Mouse (Mus musculus) adrenal gland, adult 18-20 months (tissue): ENCODE results near the gene Rbl1. TPM values are rescaled to one million over a fixed set of nuclear protein-coding genes. Genes with fewer than 3 reads are reported as not detected.
A peak's percentile ranks its signal among the peaks of the same experiment; 100 is the strongest.

Experiments
- DNase-seq, 2 experiments: peaks; one replicate each; pipeline ENCODE4 v3.0.0; 2021 to 2022; ENCODE audit warnings: low spot score in 2 of 2
- total RNA-seq, 2 experiments: library from RNA; stranded (reverse); gene quantifications; 1 replicate in 1 of 2; 2 replicates in 1 of 2; pipeline ENCODE4 v1.2.3; 2021

The Rbl1 gene
- total RNA-seq, 2 experiments from 2014 or later, result 2.8 to 3.7 TPM

DNA sequence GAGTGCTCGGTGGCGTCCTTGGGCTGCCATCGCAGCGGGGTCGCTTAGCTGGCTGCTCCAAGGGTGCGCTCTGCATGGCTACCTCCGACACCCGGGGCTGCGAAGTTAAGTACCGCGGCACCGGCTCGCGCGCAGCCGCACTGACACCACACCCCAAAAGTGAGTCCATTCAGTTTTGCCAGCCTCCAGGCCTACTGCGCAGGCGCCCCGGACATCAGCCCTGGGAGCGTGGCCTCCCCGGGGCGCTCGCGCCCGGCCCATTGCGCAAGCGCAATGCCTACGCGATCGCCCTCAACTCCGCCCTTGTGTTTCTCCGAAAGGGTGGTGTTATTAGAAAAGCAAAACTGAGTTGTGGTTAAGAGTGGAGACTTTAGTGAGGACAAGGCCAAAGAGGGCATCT, 69.3 kb downstream of the Rbl1 start, which contains the start of gene Samhd1:
Gene Samhd1 (minus strand): TSS at position 252 of the 400 bp plus-strand sequence.
- peak; percentile 96 to 97 for DNase-seq

DNA sequence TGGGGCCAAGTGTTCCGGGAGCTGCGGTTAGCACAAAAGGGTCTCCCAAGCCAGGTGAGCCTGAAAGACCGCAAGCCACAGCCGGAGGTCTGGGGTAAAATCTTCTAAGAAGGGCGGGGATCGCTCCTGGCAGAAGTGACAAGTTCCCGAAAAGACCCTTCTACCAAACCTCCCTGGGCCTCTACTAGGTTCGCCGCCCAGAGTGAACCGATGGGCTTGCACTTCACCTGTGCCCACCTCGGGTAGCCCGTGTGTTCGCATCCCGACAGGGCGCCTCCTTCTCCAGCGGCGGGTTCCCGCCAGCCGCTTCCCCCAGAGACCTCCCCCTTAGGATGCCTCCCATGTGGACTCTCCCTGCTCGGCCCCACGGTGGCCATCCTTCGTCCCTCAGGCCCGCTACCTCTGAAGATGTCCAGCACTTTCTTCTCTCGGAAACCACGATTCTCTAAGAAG, 69.8 kb downstream of the Rbl1 start:
- DNase-seq, result no peak

DNA sequence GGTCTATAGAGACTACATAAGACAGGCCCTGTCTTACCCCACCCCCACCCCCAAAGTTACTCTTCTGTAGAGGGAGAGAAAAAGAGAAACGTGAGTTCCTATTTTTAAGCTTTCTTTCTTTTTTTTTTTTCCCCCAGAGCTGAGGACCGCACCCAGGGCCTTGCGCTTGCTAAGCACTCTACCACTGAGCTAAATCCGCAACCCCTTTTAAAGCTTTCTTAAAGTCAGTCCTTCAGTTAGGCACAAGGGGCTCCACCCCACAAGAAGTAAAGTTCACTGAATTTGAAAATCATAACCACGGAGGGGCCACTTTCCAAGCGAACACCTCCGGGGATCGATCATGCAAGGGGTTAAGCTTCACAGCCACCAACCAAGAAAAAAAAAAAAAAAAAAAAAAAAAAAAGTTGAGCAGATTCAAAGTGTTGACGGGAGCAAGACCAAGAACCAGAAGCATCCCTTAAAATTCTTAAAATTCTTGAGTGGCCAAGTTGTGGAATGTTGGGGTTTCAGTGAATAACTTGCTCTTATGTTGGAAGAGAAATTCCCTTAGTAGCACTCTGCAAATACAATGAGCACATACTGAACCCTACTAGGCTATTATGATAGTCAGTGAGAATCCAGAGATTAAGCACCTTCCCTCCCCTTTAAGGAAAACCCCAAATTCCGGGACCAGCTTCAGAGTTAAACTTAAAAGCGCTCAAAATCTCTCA, 70.4 kb downstream of the Rbl1 start:
- DNase-seq, result no peak

DNA sequence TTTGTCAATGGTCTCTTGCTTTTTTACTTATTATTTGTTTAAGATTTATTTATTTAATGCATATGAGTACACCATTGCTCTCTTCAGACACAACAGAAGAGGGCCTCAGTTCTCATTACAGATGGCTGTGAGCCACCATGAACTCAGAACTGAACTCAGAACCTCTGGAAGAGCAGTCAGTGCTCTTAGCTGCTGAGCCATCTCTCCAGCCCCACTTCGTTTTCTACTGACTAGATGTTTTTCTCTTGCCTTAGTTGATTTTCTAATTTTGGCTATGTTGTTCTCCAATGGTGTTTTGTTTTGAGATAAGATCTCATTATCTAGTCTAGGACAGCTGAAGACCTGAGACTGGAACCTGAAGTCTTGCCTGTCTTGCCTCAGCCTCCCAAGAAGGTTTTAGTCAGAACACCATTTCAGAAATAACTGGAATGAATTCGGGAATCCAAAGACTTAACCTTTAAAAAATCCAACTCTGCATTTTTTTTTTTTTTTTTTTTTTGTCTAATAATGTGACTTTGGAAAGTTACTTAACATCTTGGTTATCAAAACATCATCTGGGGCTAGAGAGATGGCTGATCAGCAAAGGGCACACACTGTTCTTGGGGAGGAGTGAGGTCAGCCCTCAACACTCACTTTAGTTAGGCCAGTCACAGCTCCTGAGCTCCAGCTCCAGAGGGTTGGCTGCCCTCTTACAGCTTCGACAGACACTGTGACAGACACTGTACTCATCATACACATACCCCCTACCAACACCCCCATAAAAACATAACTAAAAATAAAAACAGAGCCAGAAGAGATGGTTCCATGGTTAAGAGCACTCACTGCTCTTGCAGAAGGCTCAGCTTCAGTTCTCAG, 71.4 kb downstream of the Rbl1 start:
- no peak for DNase-seq

DNA sequence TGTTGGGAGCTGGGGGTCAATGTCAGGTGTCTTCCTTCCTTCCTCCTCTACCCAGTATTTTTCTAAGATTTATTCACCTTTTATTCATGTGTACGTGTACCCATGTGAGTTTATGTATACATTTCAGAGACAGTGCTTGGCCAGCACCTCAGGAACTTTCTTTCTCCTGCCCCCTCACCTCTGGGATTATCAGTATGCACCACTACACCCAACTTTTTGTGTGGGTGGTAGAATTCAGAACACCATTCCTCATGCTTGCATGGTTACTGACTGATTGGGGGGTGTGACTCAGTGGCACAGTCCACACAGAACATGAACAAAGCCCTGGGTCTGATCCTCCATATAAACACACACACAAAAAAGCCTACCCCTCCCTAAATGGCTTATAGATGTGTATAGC, 72.2 kb downstream of the Rbl1 start:
- DNase-seq, result no peak

DNA sequence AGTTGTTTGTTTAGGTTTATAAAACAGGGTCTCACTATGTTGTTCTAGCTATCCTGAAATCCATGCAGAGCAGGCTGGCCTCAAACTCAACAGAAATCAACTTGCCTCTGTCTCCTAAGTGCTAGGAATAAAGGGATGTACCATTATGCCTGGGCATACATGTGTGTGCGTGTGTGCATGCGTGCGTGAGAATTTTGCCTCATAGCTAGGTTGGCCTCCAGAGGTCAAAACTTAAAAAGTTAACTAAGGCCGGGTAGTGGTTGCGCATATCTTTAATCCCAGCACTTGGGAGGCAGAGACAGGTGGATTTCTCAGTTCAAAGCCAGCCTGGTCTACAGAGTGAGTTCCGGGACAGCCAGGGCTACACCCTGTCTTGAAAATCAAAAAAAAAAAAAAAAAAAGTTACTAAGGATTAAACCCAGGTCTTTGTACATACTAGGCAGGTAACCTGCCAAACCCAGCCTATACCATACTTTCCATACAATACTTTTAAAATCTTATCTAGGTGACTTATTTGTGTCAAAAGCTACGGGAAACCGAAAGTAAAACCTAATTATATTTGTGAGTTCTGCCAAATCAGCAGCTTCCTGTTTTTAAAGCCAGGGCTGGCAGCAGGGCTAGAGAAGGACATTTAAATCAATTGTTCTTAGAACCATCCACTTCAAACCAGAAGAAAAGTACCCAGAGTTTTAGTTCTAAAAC, 73.4 kb downstream of the Rbl1 start:
- no peak for DNase-seq

DNA sequence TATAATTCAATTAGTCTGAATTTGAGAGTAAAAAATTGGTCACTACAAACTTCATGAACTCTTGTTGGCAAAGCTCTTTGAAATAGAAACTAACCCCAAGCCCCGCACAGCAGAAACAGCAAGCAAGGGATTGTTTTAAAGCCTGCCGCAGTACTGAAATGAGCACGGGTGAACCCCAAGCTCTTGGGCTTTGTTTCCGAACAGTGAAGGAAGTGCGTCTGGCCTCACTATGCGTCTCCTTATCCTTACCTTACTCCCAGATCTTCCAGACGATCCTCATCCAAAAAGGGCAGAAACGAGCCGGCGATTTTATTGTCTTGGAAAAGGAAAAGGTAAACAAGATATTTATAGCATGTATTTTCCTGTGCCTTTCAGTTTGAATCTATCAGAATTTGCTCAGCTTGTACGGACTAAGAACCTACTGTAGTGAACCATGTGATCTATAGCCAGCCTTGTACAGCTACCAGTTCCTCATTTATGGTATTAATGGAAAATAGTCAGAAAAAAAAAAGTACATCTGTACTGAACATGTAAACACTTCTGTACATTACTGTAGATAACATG, 74.7 kb downstream of the Rbl1 start:
- DNase-seq, result no peak

DNA sequence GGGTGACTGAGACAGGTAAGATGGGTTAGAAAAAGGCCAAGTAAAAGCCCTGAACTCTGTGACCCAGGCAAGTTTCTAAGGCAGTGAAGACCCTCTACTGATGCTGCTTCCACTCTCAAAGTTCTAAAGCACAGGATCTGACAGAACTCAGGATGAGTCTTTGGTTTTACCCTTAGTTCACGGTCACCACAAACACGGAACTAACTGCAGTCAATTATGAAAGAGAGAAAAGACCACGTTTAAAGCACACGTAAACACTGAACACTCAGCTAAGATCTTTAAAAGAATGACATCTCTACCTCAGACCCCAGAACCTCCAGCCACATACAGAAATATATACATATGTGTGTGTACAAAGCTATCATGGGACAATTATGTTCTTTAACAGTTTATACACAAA, 75.2 kb downstream of the Rbl1 start:
- no peak for DNase-seq

DNA sequence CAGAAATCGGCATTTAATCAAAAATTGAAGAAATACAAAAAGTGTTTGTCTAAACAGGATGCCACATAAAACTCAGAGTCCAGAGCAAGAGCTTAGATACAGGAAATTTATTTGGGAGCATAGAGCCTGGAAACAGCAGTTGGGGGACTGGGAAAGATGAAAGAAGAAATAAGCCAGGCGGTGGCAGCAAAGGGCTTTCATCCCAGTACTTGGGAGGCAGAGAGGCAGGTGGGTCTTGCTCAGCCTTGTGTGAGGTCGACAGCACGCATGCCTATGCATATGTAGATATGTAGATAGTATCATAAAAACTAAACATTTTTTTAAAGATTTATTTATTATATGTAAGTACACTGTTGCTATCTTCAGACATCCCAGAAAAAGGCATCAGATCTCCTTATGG, 76.3 kb downstream of the Rbl1 start:
- DNase-seq, result no peak

DNA sequence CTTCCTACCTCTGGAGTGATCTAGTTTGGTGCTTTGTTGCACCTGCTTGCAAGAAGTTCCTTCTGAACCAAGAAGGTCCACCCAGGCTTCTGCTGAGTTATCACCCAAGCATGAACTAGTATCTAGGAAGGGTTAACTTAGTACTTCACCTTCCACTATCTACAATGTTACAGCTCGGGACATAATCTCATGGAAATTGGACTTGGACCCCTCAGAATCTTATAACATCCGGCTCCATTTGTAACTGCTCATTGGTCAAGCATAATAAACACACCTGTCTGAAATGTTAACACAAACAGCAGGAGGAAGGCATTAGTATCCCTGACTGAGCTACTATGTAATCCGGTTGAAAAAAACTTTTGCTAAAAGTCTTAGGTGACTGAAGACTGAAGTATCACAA, 77.0 kb downstream of the Rbl1 start:
- no peak for DNase-seq

DNA sequence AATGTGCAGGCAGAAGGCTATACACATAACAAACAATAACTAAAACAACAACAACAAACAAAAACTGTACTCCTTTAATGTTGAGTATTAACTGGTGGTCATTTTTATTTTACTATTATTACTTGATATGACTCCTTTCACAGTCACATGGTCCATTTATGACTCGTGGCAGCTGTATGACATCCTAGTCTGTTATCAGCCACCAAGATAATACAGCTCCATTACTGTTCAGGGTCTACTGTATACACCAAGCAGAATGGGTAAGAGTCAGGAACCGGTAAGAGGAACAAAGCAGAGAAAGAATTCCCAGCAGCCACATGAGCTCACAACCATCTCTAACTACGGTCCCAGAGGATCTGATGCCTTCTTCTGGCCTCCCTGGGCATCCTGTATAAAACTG, 79.1 kb downstream of the Rbl1 start:
- no peak for DNase-seq

DNA sequence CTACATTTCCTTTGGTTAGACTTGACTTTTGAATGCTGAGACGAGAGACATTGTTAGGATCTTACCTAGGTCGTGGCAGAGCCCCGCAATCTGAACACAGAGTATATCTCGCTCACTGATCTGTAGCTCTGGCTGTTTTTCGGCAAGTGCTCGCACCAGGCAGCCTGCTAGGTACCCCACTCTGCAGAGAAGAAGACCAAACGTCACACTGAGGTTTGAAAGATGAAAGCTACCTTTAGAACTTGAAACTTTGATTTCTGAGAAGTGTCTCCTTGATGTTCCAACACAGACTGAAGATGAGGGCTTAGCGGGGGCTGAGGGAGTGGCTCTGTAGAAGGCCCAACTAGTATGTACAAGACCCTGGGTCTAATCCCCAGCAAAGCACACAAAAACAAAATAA, 82.6 kb downstream of the Rbl1 start:
- DNase-seq, result no peak

DNA sequence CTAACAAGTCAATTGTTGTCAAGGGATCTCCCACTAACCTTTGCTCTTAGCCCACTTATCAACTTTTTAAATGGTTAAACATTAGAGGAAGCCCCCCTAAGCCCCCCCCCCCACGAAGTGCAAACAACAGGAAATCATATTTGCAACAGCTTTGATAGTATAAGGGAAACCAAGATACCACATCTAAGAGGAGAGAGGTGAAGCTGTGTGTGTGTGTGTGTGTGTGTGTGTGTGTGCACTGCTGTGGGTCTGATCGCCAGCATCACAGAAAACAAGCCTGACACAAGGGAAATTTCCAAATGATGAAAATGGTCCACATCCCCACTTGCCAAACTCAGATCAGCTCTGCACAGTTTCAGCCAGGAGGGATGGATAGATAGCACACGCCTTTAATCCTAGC, 85.3 kb downstream of the Rbl1 start:
- DNase-seq, result no peak

DNA sequence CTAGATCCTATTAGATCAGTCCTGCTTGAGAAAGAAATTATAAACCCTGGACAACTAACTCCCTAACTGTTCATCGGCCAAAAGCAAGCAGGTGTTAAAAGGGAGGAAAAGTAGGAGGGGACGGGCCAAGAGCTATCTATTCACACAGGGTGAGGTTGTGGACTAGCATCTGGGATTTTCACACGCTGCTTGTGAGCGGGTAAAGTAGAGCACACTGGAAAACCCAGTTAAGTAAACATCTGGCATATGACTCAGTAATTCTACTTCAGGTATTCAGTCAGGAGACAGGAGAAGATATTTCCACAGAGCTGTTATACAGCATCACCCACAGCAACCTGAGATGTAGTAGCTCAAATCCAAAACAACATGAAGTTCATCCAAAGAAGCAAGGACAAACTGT, 85.8 kb downstream of the Rbl1 start:
- no peak for DNase-seq

DNA sequence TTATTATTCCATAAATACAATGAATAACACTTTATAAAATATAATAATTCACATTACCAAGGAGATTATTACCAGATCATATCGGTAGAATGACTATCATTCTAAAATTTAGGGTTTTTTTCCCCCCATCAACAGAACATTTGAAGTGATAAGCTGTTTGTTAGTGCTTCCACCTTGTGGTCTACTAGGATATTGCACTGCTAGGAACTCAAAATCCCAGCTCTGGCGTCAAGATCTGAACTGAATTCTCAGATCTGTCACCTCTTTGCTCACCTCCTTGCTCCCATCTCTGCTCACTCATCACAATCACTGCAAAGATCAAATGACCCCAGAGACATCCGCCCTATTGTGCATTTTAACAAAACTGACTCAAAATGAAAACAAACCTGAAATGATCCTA, 87.4 kb downstream of the Rbl1 start:
- DNase-seq, result no peak

DNA sequence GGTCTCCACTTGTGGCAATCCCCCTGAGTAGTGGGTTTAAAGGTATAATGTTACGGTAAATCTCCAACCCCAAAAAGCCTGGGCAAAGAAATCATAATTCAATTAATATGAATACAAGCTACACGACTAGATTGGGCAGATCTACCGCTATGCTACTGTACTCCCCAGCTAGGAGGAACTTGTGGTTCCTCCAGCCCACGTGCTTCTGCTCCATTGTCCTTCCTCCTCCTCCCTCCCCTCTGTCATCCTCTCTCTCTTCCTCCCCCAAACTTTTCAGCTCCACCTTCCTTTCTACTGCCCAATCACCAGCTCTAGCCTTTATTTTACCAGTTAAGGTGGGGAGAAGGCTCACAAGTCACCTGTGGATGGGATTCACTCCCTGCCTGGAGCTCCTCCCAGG, 96.1 kb downstream of the Rbl1 start:
- no peak for DNase-seq

DNA sequence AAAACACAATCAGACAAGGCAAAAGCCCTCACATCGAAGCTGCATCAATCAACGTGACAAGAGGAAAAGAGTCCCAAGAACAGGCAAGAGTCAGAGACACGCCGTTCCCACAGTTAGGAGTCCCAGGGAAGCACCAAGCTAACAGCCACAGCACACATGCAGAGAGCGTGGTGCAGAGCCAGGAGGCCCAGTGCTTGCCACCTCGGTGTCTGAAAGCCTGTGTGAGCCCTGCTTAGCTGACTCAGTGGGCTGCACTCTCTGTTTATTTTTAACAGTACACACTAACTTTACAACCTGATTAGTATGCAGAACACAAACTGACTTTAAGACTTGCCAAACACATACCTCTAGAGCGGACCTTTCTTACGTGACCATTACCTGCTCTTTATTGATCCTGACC, 99.9 kb downstream of the Rbl1 start:
- no peak for DNase-seq

DNA sequence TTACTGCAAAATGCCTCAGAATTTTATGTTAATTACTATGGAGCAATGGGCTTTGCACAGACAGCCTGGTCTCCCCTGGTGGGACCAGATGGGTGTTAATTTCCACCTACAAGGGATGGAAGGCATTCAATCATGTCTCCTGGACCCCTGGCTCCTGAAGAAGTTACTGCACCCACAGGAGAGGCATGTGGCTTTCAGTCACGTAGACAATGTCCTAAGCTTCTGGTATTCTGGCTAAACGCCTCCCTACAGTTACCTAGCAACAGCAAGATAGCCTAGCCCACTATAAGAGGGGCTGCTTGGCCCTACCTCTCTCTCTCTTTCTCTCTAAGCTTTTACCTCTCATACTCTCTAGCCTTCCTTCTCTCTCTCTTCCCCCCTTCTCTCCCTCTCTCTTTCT, 102.1 kb downstream of the Rbl1 start:
- no peak for DNase-seq

DNA sequence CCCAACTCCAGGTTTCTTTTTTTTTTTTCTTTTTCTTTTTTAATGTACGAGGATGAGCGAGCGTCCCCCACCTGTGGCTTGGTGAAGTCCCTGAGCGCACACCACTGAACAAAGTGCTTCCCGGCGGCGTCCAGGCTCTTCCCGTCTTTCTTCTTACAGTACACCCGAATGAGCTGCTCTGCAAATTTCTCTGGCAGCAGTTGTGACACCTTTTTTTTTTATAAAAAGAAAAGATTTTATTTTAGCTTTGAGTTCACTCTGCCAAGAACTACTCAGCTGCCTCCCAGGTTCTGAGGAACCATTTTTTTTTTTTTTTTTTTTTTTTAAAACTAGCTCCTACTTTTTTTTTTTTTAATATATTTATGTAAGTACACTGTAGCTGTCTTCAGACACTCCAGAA, 102.7 kb downstream of the Rbl1 start:
- DNase-seq, result no peak

DNA sequence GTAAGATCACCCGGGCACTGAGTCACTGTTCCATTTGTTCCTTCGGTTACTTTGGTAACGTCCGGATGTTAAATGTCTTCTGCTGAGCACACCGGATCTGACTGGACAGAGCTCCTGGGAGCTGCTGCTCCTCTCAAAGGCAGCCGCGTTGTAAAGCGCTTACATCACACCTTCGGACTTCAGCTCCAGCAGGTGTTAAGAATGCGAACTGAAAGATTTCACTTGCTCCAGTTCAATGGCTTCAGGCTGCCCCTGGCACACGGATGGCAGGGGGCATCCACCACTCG, 104.1 kb downstream of the Rbl1 start:
- no peak for DNase-seq

DNA sequence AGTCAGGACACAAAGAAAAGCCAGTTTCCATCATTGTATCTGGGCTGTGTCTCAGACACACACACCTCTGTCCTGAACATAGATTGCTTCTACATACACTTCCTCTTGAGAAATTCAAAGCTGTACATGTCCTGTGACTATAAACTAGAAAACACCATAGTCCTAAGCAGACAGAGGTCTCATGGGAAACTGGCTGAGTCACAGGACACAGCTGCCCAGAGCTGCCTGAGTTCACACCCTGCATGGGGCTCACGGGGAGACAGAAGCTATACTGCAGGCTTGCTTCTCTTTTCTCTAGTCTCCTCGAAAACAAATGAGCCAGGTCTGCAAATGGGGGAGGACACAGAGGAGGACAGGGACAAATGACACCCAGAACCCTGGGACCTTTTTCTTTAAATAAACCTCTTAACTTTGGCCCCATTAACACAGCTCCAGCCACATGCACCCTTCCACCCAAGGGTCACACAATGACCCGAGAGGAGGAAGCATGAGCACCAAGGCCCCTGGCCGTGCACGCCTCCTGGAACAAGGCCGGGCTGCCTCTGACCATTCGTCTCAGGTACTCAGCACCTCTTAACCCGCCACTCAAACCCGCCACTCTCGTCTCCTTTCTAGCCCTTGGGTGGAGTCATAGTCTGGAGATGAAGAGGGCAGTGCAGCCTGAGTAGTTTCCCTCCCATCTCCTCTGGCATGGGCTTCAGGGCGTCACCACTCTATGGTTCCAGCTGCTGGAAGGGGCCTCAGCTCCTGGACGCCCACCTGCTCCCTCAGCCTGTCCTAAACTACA, 104.6 kb downstream of the Rbl1 start:
- no peak for DNase-seq
